Mouse (Mus musculus): ENCODE measurements around the gene Khk.

DNA sequence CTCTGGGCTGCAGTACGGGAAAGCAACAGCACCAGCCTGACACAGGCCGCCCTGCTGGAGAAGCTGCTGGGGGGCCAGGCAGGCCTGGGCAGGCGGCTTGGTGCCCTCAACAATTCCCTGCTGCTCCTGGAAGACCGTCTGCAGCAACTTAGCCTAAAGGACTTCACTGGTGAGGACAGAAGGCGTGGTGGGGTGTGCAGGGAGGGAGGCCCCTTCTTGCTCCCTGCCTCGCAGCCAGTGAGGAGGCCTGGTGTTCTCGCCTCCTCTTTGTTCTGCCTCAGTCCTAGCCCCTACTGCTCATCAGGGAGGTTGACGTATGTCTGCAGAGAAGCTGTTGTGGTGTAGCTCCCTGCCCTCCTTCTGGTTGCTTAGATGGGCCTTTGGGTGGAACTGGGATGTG, 2.5 kb upstream of the Khk start:
- TF ChIP-seq CTCF (conservative IDR thresholded peaks at IDR 0.05; ENCODE audit: low read length) (no peak), NANOG (IDR thresholded peaks at IDR 0.05; ENCODE audit: borderline replicate concordance, low read length) (no peak)

Data from E14TG2a.4 (cell line).